Mouse (Mus musculus) limb, embryonic 13.5 days (tissue): Measurements from ENCODE around the gene Tram1l1. TPM values are rescaled to one million over a fixed set of nuclear protein-coding genes. Genes with fewer than 3 reads are reported as not detected.

ENCODE experiments used
- polyA plus RNA-seq: library from polyadenylated mRNA; unstranded; fragments of >200 nt; fragmentation: Nextera tagmentation; extraction: Ambion mirVana; gene quantifications from 2 replicates; pipeline ENCODE4 v1.2.1, GENCODE M21; 2015

Gene Tram1l1
- polyA plus RNA-seq, 1 experiment from 2014 or later: 16.5 TPM

Other genes with a start within 250 kb of the Tram1l1 start
- gene 1700006A11Rik, start 105.2 kb downstream of the Tram1l1 start, polyA plus RNA-seq: not detected in 2 replicates